Mouse (Mus musculus): ENCODE results near the gene Cx3cr1. TPM values are rescaled to one million over a fixed set of nuclear protein-coding genes. Genes with fewer than 3 reads are reported as not detected.
A peak's percentile ranks its signal among the peaks of the same experiment; 100 is the strongest.

Gene Cx3cr1
- polyA plus RNA-seq, 1 experiment from 2014 or later = 8.9 TPM

- no peak overlapping the region for H3K27ac ChIP-seq
- 14% methylated on average over 5 of the region's 5 CpGs for WGBS
- H3K36me3 ChIP-seq = no peaks in the 10 kb centered on the region
- no peak for ATAC-seq (ENCODE audit: insufficient number of reproducible peaks, insufficient read depth, low FRiP score, low TSS enrichment, low read depth)
- H3K4me1 ChIP-seq = no peaks in the 10 kb centered on the region
- no peaks in the 10 kb centered on the region; the same call in 1 of the 2 replicates for H3K27me3 ChIP-seq
- no peak overlapping the region for H3K4me2 ChIP-seq
- no peak overlapping the region for H3K9ac ChIP-seq
- H3K4me3 ChIP-seq = no peak overlapping the region
- H3K9me3 ChIP-seq = no peaks in the 10 kb centered on the region
Observed at GRCm38 (mm10) chr9:119991310-119991709, 78.4 kb downstream of the Cx3cr1 start.

GRCm38 (mm10) chr9:119988304-119988703 lies 81.4 kb downstream of the Cx3cr1 start:
- Histone ChIP-seq H3K9ac (no peak overlapping the region), H3K9me3 (no peaks in the 10 kb centered on the region), H3K4me2 (no peak overlapping the region), H3K4me3 (no peak overlapping the region), H3K4me1 (peaks cover 13% of the 10 kb centered on the region), H3K27ac (no peak overlapping the region), H3K27me3 (no peaks in the 10 kb centered on the region; the same call in 1 of the 2 replicates), H3K36me3 (no peaks in the 10 kb centered on the region)
- WGBS = 46% methylated on average over 7 of the region's 7 CpGs
- no peak for ATAC-seq (ENCODE audit: insufficient number of reproducible peaks, insufficient read depth, low FRiP score, low TSS enrichment, low read depth)

DNA sequence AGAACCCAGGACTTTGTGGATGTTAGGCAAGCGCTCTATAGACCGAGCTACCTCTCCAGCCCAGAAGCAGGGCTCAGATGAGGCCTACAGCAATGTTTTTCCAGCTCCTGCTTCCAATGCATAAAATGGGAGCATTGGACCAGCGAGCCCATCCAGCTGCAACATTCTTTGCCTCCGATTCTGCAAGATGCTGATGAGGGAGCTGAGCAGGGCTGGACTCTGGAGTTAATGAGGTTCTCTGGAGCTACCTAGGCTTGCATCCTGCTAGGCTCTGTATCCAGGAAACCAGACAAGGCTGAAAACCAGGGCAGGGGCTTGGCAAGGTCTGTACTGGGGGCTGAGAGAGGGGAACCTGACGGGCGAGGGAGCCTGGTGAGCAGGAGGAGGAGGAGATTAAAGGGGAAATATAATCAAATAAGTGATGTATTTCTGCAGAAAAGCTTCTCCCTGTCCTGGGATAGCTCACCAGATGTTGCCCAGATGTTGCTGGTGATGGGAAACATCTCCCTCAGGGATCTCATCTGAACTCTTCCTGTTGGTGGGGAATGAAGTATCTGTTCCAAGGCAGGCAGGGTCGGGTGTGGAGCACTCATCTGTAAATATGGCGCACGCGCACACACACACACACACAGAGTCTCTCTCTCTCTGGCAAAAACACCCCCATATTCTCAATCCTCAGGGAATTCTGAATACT lies 83.7 kb downstream of the Cx3cr1 start:
- H3K4me1 ChIP-seq = peaks cover 34% of the 10 kb centered on the region
- no peaks in the 10 kb centered on the region for H3K9me3 ChIP-seq
- ATAC-seq (ENCODE audit: insufficient number of reproducible peaks, insufficient read depth, low FRiP score, low TSS enrichment, low read depth) = no peak
- H3K4me3 ChIP-seq = no peak overlapping the region
- peak overlapping the region; percentile 63 for H3K27ac ChIP-seq
- no peak overlapping the region for H3K9ac ChIP-seq
- H3K27me3 ChIP-seq = no peaks in the 10 kb centered on the region
- H3K4me2 ChIP-seq = no peak overlapping the region
- H3K36me3 ChIP-seq = no peaks in the 10 kb centered on the region
- WGBS = 50% methylated on average over 10 of the region's 10 CpGs

DNA sequence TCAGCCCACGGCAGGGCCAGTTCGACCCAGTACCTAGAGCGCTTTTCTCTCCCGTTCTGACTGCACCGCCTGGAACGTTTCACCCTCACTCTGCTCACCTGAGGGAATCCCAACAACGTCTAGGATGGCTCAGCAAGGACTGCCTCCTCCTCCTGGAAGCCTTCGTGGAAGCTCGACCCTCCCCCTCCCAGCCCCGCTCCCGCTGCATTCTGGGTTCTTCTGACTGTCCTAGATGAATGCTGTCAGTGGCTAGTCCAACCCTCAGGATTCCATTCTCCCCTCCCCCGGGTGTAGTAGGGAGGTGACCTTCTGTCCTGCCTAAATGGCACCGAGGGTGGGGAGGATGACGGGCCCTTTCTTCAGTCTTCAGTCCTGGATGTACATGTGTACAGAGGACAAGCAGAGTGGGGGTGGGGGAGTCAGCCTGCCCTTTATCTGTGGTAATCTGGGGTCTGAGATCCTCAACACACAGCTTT lies 85.1 kb downstream of the Cx3cr1 start, which contains the start of gene Csrnp1:
Gene Csrnp1 (minus strand): TSS at position 123 of the 476 bp plus-strand sequence.
- H3K27ac ChIP-seq = peak within 1 kb of the TSS; percentile 76
- no peaks in the 10 kb centered on the region for H3K36me3 ChIP-seq
- peak within 1 kb of the TSS; percentile 77 for H3K9ac ChIP-seq
- H3K4me1 ChIP-seq = peaks cover 45% of the 10 kb centered on the region
- H3K4me2 ChIP-seq = peak within 1 kb of the TSS; percentile 99
- no peaks in the 10 kb centered on the region for H3K9me3 ChIP-seq
- WGBS = 11% methylated on average over 14 of the region's 14 CpGs
- H3K4me3 ChIP-seq = peak within 1 kb of the TSS; percentile 65
- ATAC-seq (ENCODE audit: insufficient number of reproducible peaks, insufficient read depth, low FRiP score, low TSS enrichment, low read depth) = no peak
- no peaks in the 10 kb centered on the region for H3K27me3 ChIP-seq

GRCm38 (mm10) chr9:119983585-119984535 lies 85.8 kb downstream of the Cx3cr1 start:
- Histone ChIP-seq H3K36me3 (no peaks in the 10 kb centered on the region), H3K4me2 (peak overlapping the region; percentile 99), H3K9me3 (no peaks in the 10 kb centered on the region), H3K4me3 (peak overlapping the region; percentile 65), H3K4me1 (peaks cover 49% of the 10 kb centered on the region), H3K27ac (peak overlapping the region; percentile 76), H3K27me3 (no peaks in the 10 kb centered on the region), H3K9ac (peak overlapping the region; percentile 77)
- peak; percentile 74 for ATAC-seq (ENCODE audit: insufficient number of reproducible peaks, insufficient read depth, low FRiP score, low TSS enrichment, low read depth)
- WGBS = 1% methylated on average over 70 of the region's 79 CpGs

DNA sequence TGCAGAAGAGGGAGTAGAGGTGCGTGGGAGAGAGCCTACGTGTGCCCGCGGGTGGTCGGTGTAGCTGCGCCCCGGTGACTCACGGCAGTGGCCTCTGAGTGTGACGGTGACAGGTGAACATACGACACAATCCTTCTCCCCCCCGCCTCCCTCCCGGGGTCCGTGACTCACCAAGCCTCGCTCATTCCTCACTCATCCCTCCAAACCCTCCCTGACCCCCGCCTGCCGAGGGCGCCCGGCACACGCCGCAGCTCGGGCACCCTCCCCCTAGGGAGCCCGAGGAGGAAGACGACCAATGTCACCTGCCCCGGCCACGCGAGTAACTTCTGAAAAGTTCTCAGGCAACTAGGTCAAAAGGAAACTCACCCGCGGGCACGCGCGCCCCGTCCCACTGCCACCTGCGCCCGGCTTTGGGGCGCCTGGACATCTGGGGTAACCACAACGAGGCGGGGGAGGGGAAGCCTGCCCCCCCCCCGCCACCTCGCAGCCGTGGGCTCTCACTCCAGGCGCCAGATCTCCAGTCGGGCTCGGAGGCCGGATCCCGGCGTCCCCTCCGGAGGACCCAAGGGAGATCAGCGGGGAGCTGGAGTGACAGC lies 86.6 kb downstream of the Cx3cr1 start:
- Histone ChIP-seq H3K27me3 (no peaks in the 10 kb centered on the region), H3K4me1 (peaks cover 57% of the 10 kb centered on the region), H3K9ac (peak overlapping the region; percentile 77), H3K36me3 (no peaks in the 10 kb centered on the region), H3K9me3 (no peaks in the 10 kb centered on the region), H3K4me3 (peak overlapping the region; percentile 65), H3K4me2 (peak overlapping the region; percentile 99), H3K27ac (peak overlapping the region; percentile 91)
- WGBS = under 1% methylated on average over 42 of the region's 48 CpGs
- ATAC-seq (ENCODE audit: insufficient number of reproducible peaks, insufficient read depth, low FRiP score, low TSS enrichment, low read depth) = peak; percentile 0; the same call in 1 of the 2 replicates

GRCm38 (mm10) chr9:119982241-119982811 lies 87.4 kb downstream of the Cx3cr1 start:
- 2% methylated on average over 11 of the region's 11 CpGs for WGBS
- Histone ChIP-seq H3K9me3 (no peaks in the 10 kb centered on the region), H3K4me3 (peak overlapping the region; percentile 65), H3K36me3 (no peaks in the 10 kb centered on the region), H3K4me2 (peak overlapping the region; percentile 99), H3K27me3 (no peaks in the 10 kb centered on the region), H3K9ac (peak overlapping the region; percentile 77), H3K27ac (peak overlapping the region; percentile 91), H3K4me1 (peaks cover 64% of the 10 kb centered on the region)
- 0 out of 2 replicates have a peak, but pooled peaks have one; percentile 28 for ATAC-seq (ENCODE audit: insufficient number of reproducible peaks, insufficient read depth, low FRiP score, low TSS enrichment, low read depth)

DNA sequence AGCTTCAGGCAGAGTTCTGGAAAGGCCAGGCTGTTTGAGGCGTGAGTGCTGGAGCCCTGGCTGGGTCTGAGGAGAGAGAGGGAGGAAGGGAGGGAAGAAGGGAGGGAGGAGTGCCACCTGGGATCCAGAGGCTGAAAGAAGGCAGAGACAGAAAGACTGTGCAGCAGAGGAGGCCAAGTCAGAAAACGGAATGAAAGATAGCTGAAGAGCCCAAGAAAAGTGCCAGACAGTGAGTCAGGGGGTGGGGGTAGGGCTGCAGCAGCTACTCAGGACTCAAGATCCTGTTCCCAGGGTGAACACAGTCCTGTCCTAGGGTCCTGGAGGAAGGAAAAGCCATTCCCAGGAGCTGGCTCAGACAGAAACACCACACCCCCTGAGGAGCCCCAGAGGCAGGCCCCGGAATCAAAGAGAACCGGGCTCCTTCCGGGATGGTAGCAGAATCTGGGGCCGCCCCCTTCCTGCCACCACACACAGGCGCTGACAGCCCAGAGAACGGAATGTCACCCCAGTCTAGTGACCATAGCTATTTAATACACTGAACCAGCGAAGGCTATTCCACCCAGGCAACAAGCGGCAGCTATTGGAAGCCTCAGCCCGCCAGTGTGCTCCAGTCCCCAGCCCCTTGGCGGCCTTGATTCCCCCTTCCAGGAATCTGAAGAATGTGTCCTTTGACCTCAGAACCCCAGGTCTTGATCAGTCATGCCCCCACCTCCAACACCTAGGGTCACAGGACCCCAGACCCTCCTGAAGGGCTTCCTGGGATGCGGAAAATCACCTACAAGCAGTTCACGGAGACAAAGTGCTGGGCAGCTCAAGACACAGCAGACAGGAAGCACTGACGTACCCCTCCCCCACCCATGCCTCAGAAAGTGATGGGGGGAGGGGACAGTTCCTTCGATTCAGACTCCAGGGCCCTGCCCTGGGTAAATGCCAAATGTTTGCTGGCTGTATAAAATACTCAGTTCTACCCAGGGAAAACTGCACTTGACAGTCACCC lies 88.2 kb downstream of the Cx3cr1 start:
- Histone ChIP-seq H3K36me3 (no peaks in the 10 kb centered on the region), H3K9me3 (no peaks in the 10 kb centered on the region), H3K27ac (peak overlapping the region; percentile 91), H3K27me3 (no peaks in the 10 kb centered on the region), H3K4me1 (peaks cover 72% of the 10 kb centered on the region), H3K4me3 (peak overlapping the region; percentile 65), H3K4me2 (peak overlapping the region; percentile 99), H3K9ac (peak overlapping the region; percentile 65)
- 0 out of 2 replicates have a peak, but pooled peaks have one; percentile 23 for ATAC-seq (ENCODE audit: insufficient number of reproducible peaks, insufficient read depth, low FRiP score, low TSS enrichment, low read depth)
- 2% methylated on average over 16 of the region's 16 CpGs for WGBS

- Histone ChIP-seq H3K4me2 (peak overlapping the region; percentile 99), H3K4me3 (peak overlapping the region; percentile 65), H3K9ac (peak overlapping the region; percentile 65), H3K36me3 (no peaks in the 10 kb centered on the region), H3K4me1 (peaks cover 68% of the 10 kb centered on the region), H3K27me3 (no peaks in the 10 kb centered on the region), H3K27ac (peak overlapping the region; percentile 91), H3K9me3 (no peaks in the 10 kb centered on the region)
- 4% methylated on average over 4 of the region's 4 CpGs for WGBS
- no peak for ATAC-seq (ENCODE audit: insufficient number of reproducible peaks, insufficient read depth, low FRiP score, low TSS enrichment, low read depth)
Observed at GRCm38 (mm10) chr9:119980770-119981182, 88.9 kb downstream of the Cx3cr1 start.

GRCm38 (mm10) chr9:119979749-119980148 lies 89.9 kb downstream of the Cx3cr1 start:
- Histone ChIP-seq H3K4me1 (peaks cover 66% of the 10 kb centered on the region), H3K27me3 (no peaks in the 10 kb centered on the region), H3K4me3 (no peak overlapping the region), H3K36me3 (no peaks in the 10 kb centered on the region), H3K9me3 (no peaks in the 10 kb centered on the region), H3K4me2 (no peak overlapping the region), H3K9ac (no peak overlapping the region), H3K27ac (no peak overlapping the region)
- ATAC-seq (ENCODE audit: insufficient number of reproducible peaks, insufficient read depth, low FRiP score, low TSS enrichment, low read depth) = no peak
- 46% methylated on average over 2 of the region's 2 CpGs for WGBS
